Mouse (Mus musculus) neural tube, embryonic 11.5 days (tissue): ENCODE data around the gene Slc22a14. TPM values are rescaled to one million over a fixed set of nuclear protein-coding genes. Genes with fewer than 3 reads are reported as not detected.
A peak's percentile ranks its signal among the peaks of the same experiment; 100 is the strongest.

Experiments
- ATAC-seq: fragments of 200-750 bp; cut with Nextera tagmentation; 2 replicates; pipeline ENCODE4 v1.8.0; 2017; ENCODE audit warnings: moderate number of reproducible peaks, mild to moderate bottlenecking, moderate TSS enrichment, moderate library complexity; ENCODE audit not compliant: insufficient read depth, low FRiP score, low TSS enrichment
- DNase-seq: peaks from one replicate; pipeline ENCODE4 v3.0.0-alpha.2; 2015; ENCODE audit warnings: low spot score
- H3K27ac ChIP-seq: fragments of 300-500 bp; sonication (generic); 2 replicates; pipeline ENCODE4 v1.5.1; 2014; ENCODE audit warnings: low read depth, mild to moderate bottlenecking, low read length
- H3K27me3 ChIP-seq: fragments of 300-500 bp; sonication (generic); 2 replicates; pipeline ENCODE4 v1.6.1; 2014; ENCODE audit warnings: mild to moderate bottlenecking, low read length, mixed read lengths; ENCODE audit not compliant: control insufficient read depth, insufficient read depth
- H3K36me3 ChIP-seq: fragments of 300-500 bp; sonication (generic); 2 replicates; pipeline ENCODE4 v1.6.1; 2014; ENCODE audit warnings: mild to moderate bottlenecking, low read length, moderate library complexity, mixed read lengths; ENCODE audit not compliant: control insufficient read depth, insufficient read depth
- H3K4me1 ChIP-seq: fragments of 300-500 bp; sonication (generic); 2 replicates; pipeline ENCODE4 v1.6.1; 2014; ENCODE audit warnings: low read length, mixed read lengths; ENCODE audit not compliant: control insufficient read depth, insufficient read depth
- H3K4me2 ChIP-seq: fragments of 300-500 bp; sonication (generic); 2 replicates; pipeline ENCODE4 v1.6.1; 2014; ENCODE audit warnings: low read depth, mild to moderate bottlenecking, moderate library complexity
- H3K4me3 ChIP-seq: fragments of 300-500 bp; sonication (generic); 2 replicates; pipeline ENCODE4 v1.5.1; 2014; ENCODE audit warnings: low read depth, low read length
- H3K9ac ChIP-seq: fragments of 300-500 bp; sonication (generic); 2 replicates; pipeline ENCODE4 v1.6.1; 2014; ENCODE audit warnings: mild to moderate bottlenecking, low read length
- H3K9me3 ChIP-seq: fragments of 300-500 bp; sonication (generic); 2 replicates; pipeline ENCODE4 v1.6.1; 2016; ENCODE audit warnings: low read length; ENCODE audit not compliant: control insufficient read depth
- WGBS: fragments of 180-500 bp; shearing (Covaris S2); extraction: QIAGEN DNeasy Blood & Tissue Kit; methylation state at CpG from one replicate; pipeline ENCODE4 v1.1.7; 2014; 5-methylcytosine and 5-hydroxymethylcytosine counted together
- polyA plus RNA-seq: library from polyadenylated mRNA; unstranded; fragments of >200 nt; fragmentation: Nextera tagmentation; extraction: Ambion mirVana; gene quantifications from 2 replicates; pipeline ENCODE4 v1.2.1, GENCODE M21; 2014

The Slc22a14 gene
- polyA plus RNA-seq, 1 experiment from 2014 or later: not detected

DNA sequence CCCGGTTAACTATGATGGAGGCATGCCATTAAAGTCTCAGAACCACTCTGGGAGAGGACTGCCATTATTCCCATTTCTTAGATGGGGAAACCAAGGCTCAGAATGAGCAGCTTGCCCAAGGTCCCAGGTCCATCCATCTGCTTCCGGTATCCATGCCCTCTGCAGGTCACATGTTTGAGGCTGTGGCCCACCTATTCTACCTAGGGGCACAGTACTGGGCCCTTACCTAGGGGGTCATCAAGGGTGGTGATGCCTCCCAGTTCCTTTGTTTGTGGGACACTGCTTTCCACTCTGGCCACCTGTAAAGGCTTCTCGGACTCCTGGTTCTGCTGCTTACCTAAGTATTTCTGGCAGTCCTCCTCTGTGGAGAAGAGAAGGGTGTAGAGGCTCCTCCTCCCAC, 27.0 kb downstream of the Slc22a14 start:
- no peak overlapping the region for H3K27ac ChIP-seq
- H3K9me3 ChIP-seq: no peaks in the 10 kb centered on the region
- no peaks in the 10 kb centered on the region for H3K36me3 ChIP-seq
- DNase-seq (no peak), ATAC-seq (no peak)
- H3K4me2 ChIP-seq: no peak overlapping the region
- no peak overlapping the region for H3K9ac ChIP-seq
- 78% methylated on average over 3 of the region's 3 CpGs for WGBS
- H3K4me1 ChIP-seq: peaks cover 15% of the 10 kb centered on the region
- peaks cover 7% of the 10 kb centered on the region; the same call in 1 of the 2 replicates for H3K27me3 ChIP-seq
- no peak overlapping the region for H3K4me3 ChIP-seq

GRCm38 (mm10) chr9:119337842-119338241, 27.5 kb downstream of the Slc22a14 start:
- DNase-seq: no peak
- WGBS: 93% methylated on average over 14 of the region's 14 CpGs

DNA sequence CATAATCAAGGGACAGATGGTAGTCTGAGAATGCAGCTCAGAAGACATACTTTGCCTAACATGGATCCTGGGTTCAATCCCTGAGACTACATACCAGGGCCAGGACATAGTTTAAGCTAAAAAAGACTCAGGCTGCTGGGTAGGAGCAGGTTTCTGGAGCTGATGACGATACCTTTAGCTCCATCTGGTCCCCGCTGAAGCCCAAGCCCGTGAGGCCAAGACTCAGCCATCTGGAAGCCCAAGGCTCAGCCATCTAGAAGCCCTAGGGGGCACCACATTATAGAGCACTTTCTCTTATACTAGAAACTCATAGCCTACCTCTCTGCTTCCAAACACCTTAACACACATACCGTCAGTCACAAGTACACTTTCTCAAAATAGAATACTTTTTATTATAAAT, 29.8 kb downstream of the Slc22a14 start:
- no peak overlapping the region for H3K9ac ChIP-seq
- H3K4me3 ChIP-seq: no peak overlapping the region
- H3K27ac ChIP-seq: no peak overlapping the region
- H3K4me1 ChIP-seq: peaks cover 5% of the 10 kb centered on the region; the same call in 1 of the 2 replicates
- 85% methylated on average over 4 of the region's 4 CpGs for WGBS
- no peak overlapping the region for H3K4me2 ChIP-seq
- ATAC-seq: no peak
- no peak for DNase-seq
- no peaks in the 10 kb centered on the region for H3K9me3 ChIP-seq
- H3K36me3 ChIP-seq: no peaks in the 10 kb centered on the region
- peaks cover 7% of the 10 kb centered on the region; the same call in 1 of the 2 replicates for H3K27me3 ChIP-seq

More at GRCm38 (mm10) chr9:119337842-119338241, 27.5 kb downstream of the Slc22a14 start:
- Histone ChIP-seq H3K36me3 (no peaks in the 10 kb centered on the region), H3K9me3 (no peaks in the 10 kb centered on the region), H3K27me3 (peaks cover 7% of the 10 kb centered on the region; the same call in 1 of the 2 replicates), H3K9ac (no peak overlapping the region), H3K4me2 (no peak overlapping the region), H3K4me3 (no peak overlapping the region), H3K27ac (no peak overlapping the region), H3K4me1 (peaks cover 15% of the 10 kb centered on the region)
- no peak for ATAC-seq

DNA sequence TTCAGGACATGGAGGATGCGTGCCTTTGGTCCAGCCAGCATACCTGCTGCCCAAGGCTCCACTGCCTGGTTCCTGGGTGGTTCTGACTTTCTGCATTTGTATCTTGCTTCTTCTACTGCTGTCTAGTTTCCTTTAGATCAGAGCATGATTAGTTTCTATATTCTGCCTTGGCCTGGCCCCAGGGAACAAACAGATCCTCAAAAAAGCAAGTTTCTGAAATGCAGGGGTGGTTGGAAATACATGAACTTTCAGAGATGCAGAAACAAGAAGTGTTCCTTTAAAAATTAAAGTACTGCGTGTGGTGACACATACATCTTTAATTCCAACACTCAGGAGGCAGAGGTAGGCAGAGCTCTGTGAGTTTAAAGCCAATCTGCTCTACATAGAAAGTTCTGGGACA, 30.5 kb downstream of the Slc22a14 start:
- DNase-seq (no peak), ATAC-seq (no peak)
- Histone ChIP-seq H3K4me3 (no peak overlapping the region), H3K27me3 (peaks cover 7% of the 10 kb centered on the region; the same call in 1 of the 2 replicates), H3K36me3 (no peaks in the 10 kb centered on the region), H3K4me2 (no peak overlapping the region), H3K27ac (no peak overlapping the region), H3K9ac (no peak overlapping the region), H3K9me3 (no peaks in the 10 kb centered on the region), H3K4me1 (no peaks in the 10 kb centered on the region)
- 81% methylated on average over 2 of the region's 2 CpGs for WGBS

- Histone ChIP-seq H3K4me3 (no peak overlapping the region), H3K9ac (no peak overlapping the region), H3K27ac (no peak overlapping the region), H3K36me3 (no peaks in the 10 kb centered on the region), H3K4me1 (no peaks in the 10 kb centered on the region), H3K9me3 (no peaks in the 10 kb centered on the region), H3K27me3 (peaks cover 3% of the 10 kb centered on the region; the same call in 1 of the 2 replicates), H3K4me2 (no peak overlapping the region)
- 73% methylated on average over 10 of the region's 10 CpGs for WGBS
- DNase-seq (no peak), ATAC-seq (no peak)
Observed at GRCm38 (mm10) chr9:119334324-119334723, 31.0 kb downstream of the Slc22a14 start.

DNA sequence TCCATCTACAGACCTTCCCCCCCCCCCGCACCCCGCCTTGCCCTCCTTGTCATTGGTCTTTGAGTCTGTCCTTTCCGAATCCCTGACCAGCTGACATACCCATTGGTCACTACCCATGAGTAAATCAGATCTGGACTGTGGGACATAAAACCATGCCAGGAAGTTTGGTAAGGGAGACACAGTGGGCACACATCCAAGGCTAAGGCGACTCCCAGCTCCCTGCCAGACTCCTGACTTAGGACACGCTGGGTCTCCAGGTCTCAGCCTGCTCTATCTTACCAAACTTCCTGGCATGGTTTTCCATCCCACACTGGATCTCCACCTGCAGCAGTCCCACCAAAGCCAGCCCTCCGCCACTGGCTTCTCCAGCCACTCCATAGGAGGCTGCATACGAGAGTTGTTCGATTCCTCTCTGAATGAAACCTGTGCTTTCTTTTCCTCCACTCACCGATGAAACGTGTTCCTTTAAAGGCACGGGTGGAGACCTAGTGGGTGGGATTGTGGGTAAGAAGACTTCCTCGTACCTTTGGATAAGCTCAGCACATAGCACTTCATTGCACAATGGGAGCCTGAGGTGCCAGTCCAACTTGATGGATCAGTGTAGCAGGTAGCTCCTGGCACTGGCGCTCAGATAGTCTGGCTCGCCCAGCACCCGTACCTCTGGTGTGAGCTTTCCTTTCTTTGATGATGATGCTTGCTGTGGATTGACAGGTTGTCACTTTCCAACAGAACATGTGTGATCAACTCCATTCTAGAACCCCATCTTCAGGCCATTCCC, 35.0 kb downstream of the Slc22a14 start:
- ATAC-seq: no peak
- 91% methylated on average over 15 of the region's 15 CpGs for WGBS
- DNase-seq: no peak
- Histone ChIP-seq H3K4me1 (no peaks in the 10 kb centered on the region), H3K4me2 (no peak overlapping the region), H3K9me3 (no peaks in the 10 kb centered on the region), H3K27ac (no peak overlapping the region), H3K27me3 (no peaks in the 10 kb centered on the region), H3K9ac (no peak overlapping the region), H3K36me3 (no peaks in the 10 kb centered on the region), H3K4me3 (no peak overlapping the region)

DNA sequence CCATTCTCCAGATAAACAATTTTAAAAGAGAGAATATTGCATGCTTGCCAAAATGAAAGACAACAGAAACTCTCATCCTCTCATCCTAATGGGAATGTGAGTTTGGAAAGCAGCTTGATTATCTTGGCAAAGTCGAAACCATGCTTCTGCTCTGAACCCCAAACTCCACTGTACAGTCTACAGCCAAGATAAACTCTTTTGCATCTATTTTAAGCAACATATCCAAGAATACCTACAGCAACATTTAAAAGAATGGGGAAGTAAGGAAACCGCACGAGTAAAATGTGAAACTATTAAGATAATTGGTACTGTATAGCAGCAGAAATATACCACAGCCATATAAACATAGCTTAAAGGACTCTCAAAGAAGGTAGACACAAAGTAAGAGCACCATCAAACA, 36.9 kb downstream of the Slc22a14 start:
- Histone ChIP-seq H3K9ac (no peak overlapping the region), H3K9me3 (no peaks in the 10 kb centered on the region), H3K27ac (no peak overlapping the region), H3K36me3 (no peaks in the 10 kb centered on the region), H3K4me3 (no peak overlapping the region), H3K4me2 (no peak overlapping the region), H3K4me1 (no peaks in the 10 kb centered on the region), H3K27me3 (no peaks in the 10 kb centered on the region)
- WGBS: 91% methylated on average over 3 of the region's 3 CpGs
- no peak for DNase-seq
- ATAC-seq: no peak

- Histone ChIP-seq H3K9me3 (no peaks in the 10 kb centered on the region), H3K9ac (no peak overlapping the region), H3K36me3 (no peaks in the 10 kb centered on the region), H3K27ac (no peak overlapping the region), H3K4me1 (peaks cover 5% of the 10 kb centered on the region; the same call in 1 of the 2 replicates), H3K27me3 (no peaks in the 10 kb centered on the region), H3K4me2 (no peak overlapping the region), H3K4me3 (no peak overlapping the region)
- WGBS: 67% methylated on average over 1 of the region's 1 CpGs
- ATAC-seq (no peak), DNase-seq (no peak)
Observed at GRCm38 (mm10) chr9:119324130-119324529, 41.2 kb downstream of the Slc22a14 start.

- DNase-seq (no peak), ATAC-seq (no peak)
- Histone ChIP-seq H3K4me3 (peak overlapping the region; percentile 92), H3K36me3 (no peaks in the 10 kb centered on the region), H3K4me1 (peaks cover 5% of the 10 kb centered on the region; the same call in 1 of the 2 replicates), H3K27me3 (no peaks in the 10 kb centered on the region), H3K4me2 (peak overlapping the region; percentile 98), H3K27ac (peak overlapping the region; percentile 83), H3K9me3 (no peaks in the 10 kb centered on the region), H3K9ac (peak overlapping the region; percentile 89)
- 11% methylated on average over 9 of the region's 9 CpGs for WGBS
Observed at GRCm38 (mm10) chr9:119323260-119323645, 42.1 kb downstream of the Slc22a14 start.
